Mouse (Mus musculus) C2C12 (cell line): Measurements from ENCODE around the gene Tmem106c. TPM values are rescaled to one million over a fixed set of nuclear protein-coding genes. Genes with fewer than 3 reads are reported as not detected.

Source experiments
- H3K27me3 ChIP-seq: one replicate; pipeline ENCODE4 v1.6.1; 2011; ENCODE audit not compliant: control insufficient read depth, insufficient read depth, insufficient read length
- H3K36me3 ChIP-seq: one replicate; pipeline ENCODE4 v1.6.1; 2011; ENCODE audit not compliant: control insufficient read depth, insufficient read depth
- H3K4me3 ChIP-seq: one replicate; pipeline ENCODE4 v1.5.1; 2011; ENCODE audit warnings: mild to moderate bottlenecking, control low read depth; ENCODE audit not compliant: poor library complexity, insufficient read depth, severe bottlenecking
- H3K79me2 ChIP-seq: one replicate; pipeline ENCODE4 v1.6.1; 2011; ENCODE audit not compliant: control insufficient read depth, insufficient read depth
- H3K79me3 ChIP-seq: one replicate; pipeline ENCODE4 v1.6.1; 2011; ENCODE audit warnings: low read depth, control low read depth
- H3ac ChIP-seq: one replicate; pipeline ENCODE3; 2011; ENCODE audit warnings: low read depth; ENCODE audit not compliant: control insufficient read depth, insufficient read length
- CEBPB ChIP-seq: IDR thresholded peaks from one replicate; pipeline ENCODE4 v1.6.1; 2011; ENCODE audit warnings: low read depth, mild to moderate bottlenecking, control low read depth, moderate library complexity
- CTCF ChIP-seq: IDR thresholded peaks from one replicate; pipeline ENCODE4 v1.5.1; 2011; ENCODE audit not compliant: control insufficient read depth, insufficient read depth, insufficient read length
- FOSL1 ChIP-seq: IDR thresholded peaks from one replicate; pipeline ENCODE4 v1.8.0; 2011; ENCODE audit warnings: mild to moderate bottlenecking, low read length; ENCODE audit not compliant: poor library complexity, insufficient read depth, severe bottlenecking
- MAX ChIP-seq: IDR thresholded peaks from one replicate; pipeline ENCODE4 v1.6.1; 2011; ENCODE audit warnings: mild to moderate bottlenecking, control low read depth
- MYOD1 ChIP-seq: IDR thresholded peaks from one replicate; pipeline ENCODE4 v1.6.1; 2011; ENCODE audit warnings: low read depth; ENCODE audit not compliant: control insufficient read depth, insufficient read length
- MYOG ChIP-seq: IDR thresholded peaks from one replicate; pipeline ENCODE4 v1.6.1; 2011; ENCODE audit not compliant: control insufficient read depth, insufficient read length; ENCODE audit errors: extremely low read depth
- USF1 ChIP-seq: IDR thresholded peaks from one replicate; pipeline ENCODE4 v1.6.1; 2011; ENCODE audit warnings: low read depth, mild to moderate bottlenecking, control low read depth, moderate library complexity
- polyA plus RNA-seq: library from polyadenylated mRNA; unstranded; fragments of >200 nt; fragmentation: generic; extraction: Trizol; gene quantifications from one replicate; pipeline ENCODE4 v1.2.1, GENCODE M21; 2012; ENCODE audit warnings: missing spikeins

Gene Tmem106c
- polyA plus RNA-seq, 1 experiment, result 7.6 TPM

- H3K36me3 ChIP-seq, result no peaks in the 10 kb centered on the region
- H3K4me3 ChIP-seq, result no peak overlapping the region
- TF ChIP-seq MAX, result no peak
- TF ChIP-seq CTCF, result no peak
- no peak for TF ChIP-seq MYOD1
- TF ChIP-seq USF1, result no peak
- no peak for TF ChIP-seq MYOG
- TF ChIP-seq FOSL1, result no peak
- TF ChIP-seq CEBPB, result no peak
Observed at GRCm38 (mm10) chr15:97990721-97991120, 26.7 kb downstream of the Tmem106c start.

GRCm38 (mm10) chr15:97991285-97991895, 27.4 kb downstream of the Tmem106c start:
- TF ChIP-seq CEBPB (no peak), CTCF (no peak), FOSL1 (no peak), MYOG (no peak), USF1 (no peak), MAX (no peak), MYOD1 (no peak)
- Histone ChIP-seq H3K79me2 (no peaks in the 10 kb centered on the region), H3K27me3 (peaks cover 80% of the 10 kb centered on the region), H3K79me3 (no peaks in the 10 kb centered on the region), H3K36me3 (no peaks in the 10 kb centered on the region), H3ac (no peak overlapping the region), H3K4me3 (no peak overlapping the region)

More at GRCm38 (mm10) chr15:97990721-97991120, 26.7 kb downstream of the Tmem106c start:
- Histone ChIP-seq H3K79me2 (no peaks in the 10 kb centered on the region), H3ac (no peak overlapping the region), H3K27me3 (peaks cover 80% of the 10 kb centered on the region), H3K79me3 (no peaks in the 10 kb centered on the region)

GRCm38 (mm10) chr15:97992027-97992711, 28.2 kb downstream of the Tmem106c start:
- H3K4me3 ChIP-seq, result no peak overlapping the region
- H3K79me2 ChIP-seq, result no peaks in the 10 kb centered on the region
- TF ChIP-seq MAX, result peak; percentile 71
- no peak for TF ChIP-seq MYOG
- peak; percentile 49 for TF ChIP-seq CEBPB
- no peak for TF ChIP-seq USF1
- TF ChIP-seq FOSL1, result peak; percentile 80
- TF ChIP-seq MYOD1, result no peak
- H3ac ChIP-seq, result no peak overlapping the region
- no peaks in the 10 kb centered on the region for H3K79me3 ChIP-seq
- no peaks in the 10 kb centered on the region for H3K36me3 ChIP-seq
- H3K27me3 ChIP-seq, result peaks cover 80% of the 10 kb centered on the region

GRCm38 (mm10) chr15:97992712-97993286, 28.8 kb downstream of the Tmem106c start:
- H3K79me2 ChIP-seq, result no peaks in the 10 kb centered on the region
- H3ac ChIP-seq, result no peak overlapping the region
- H3K27me3 ChIP-seq, result peaks cover 80% of the 10 kb centered on the region
- no peak for TF ChIP-seq FOSL1
- TF ChIP-seq CEBPB, result no peak
- TF ChIP-seq MAX, result no peak
- TF ChIP-seq MYOG, result no peak
- TF ChIP-seq USF1, result no peak
- TF ChIP-seq MYOD1, result no peak
- no peak for TF ChIP-seq CTCF
- no peak overlapping the region for H3K4me3 ChIP-seq
- no peaks in the 10 kb centered on the region for H3K79me3 ChIP-seq
- H3K36me3 ChIP-seq, result no peaks in the 10 kb centered on the region

GRCm38 (mm10) chr15:97996716-97997256, 32.8 kb downstream of the Tmem106c start:
- no peaks in the 10 kb centered on the region for H3K36me3 ChIP-seq
- H3K27me3 ChIP-seq, result peaks cover 87% of the 10 kb centered on the region
- H3K4me3 ChIP-seq, result no peak overlapping the region
- no peak overlapping the region for H3ac ChIP-seq
- TF ChIP-seq MYOD1 (no peak), MYOG (no peak), USF1 (no peak), MAX (no peak), CTCF (no peak)
- no peaks in the 10 kb centered on the region for H3K79me2 ChIP-seq
- no peaks in the 10 kb centered on the region for H3K79me3 ChIP-seq
